Mouse (Mus musculus) right cerebral cortex, postnatal 10 days (tissue): ENCODE results near the gene Olfm1.

ENCODE experiments used
- DNase-seq, 2 experiments: peaks; one replicate each; pipeline ENCODE4 v3.0.0; 2021; ENCODE audit warnings: low spot score in 2 of 2

Olfm1 gene

DNA sequence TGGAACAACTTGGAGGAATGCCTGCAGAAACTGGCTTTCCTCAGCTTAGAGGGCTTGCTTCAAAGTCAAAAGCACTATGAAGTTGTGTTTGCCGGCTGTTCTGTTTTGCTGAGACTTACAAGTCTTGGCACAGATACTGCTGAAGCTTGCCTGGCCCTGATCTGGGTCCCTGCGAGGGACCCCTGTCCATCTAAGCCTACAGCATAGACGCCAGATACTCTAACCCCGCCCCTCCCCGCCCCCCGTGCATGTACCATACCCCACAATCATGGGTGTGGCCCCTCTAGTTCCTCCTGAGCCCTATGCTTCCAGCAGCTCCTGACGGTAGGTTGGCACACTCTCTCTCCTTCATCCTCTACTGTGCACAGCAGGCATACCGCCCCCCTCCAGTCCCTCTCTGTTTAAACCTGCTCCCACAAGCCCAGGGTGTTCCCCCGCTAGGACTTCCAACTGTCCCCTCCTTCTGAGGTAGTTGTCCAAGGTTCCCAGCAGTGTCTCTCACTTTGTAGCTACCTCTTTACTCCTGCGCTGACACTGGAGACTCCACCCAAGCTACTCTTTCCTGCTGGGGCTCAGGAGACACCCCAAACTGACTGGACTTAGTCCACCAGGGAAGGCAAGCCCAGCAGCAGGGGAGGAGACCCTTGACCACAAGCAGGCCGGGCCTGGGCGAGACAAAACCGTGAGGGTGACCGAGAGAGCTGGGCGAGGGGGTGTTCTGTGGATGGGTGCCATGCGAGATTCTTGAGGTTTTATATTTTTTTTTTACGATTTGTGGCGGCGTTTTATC is 12.1 kb downstream of the Olfm1 start:
- no peak for DNase-seq

DNA sequence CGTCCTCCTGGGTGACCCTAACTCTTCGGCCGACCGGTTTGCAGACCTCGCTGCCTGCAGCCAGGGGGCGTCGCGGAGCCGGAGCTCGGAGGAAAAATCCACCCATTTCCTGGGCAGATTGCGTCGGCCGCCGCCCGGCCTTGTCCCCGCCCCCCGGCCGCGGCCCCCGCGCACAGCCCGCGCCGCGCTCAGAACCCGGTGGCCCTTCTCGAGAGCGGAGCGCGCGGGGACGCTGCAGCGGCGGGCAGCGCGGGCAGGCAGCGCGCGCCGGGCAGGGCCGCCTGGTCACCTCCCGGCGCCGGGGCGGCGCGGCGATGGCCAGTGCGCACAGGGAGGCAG is 12.6 kb downstream of the Olfm1 start:
- peak; percentile 88 to 92 for DNase-seq

DNA sequence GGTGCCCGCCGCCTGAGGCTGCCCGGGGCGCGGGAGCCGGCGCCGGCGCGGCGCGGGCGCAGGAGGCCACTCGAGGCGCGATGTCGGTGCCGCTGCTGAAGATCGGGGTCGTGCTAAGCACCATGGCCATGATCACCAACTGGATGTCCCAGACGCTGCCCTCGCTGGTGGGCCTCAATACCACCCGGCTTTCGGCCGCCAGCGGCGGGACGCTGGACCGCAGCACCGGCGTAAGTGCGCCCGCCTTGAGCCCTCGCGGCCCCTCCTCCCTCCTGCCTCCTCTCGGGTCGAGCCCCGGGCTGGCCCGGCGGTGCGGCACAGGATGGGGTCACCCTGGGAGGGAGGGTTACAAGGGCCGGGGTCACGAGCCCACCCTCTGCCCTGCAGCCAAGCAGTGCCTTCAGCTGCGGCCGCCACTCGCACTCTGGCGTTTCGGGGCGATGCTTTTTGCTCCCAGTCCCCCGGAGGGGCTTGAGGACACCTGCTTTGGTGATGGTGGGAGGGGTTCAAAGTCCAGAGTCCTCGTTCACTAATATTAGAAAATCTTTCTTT is 13.2 kb downstream of the Olfm1 start:
- no peak for DNase-seq

DNA sequence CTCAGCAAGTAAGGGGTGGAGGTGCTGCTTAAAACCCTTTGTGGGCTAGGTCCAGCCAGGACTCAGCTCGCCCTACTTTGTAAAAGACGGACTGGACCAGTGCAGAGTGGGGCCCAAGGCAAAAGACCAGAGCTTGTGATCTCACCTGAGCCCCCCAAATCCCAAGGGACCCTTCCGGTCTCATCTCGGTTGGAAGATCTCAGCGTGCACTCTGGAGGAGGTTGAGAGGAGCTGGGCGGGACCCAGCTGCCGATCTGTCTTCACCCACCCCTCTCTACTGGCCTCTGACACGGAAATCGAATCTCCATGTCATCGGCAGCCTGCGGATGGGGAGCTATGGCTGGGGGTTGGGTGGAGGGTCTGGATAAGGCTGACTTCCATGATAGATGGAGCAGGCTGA is 13.7 kb downstream of the Olfm1 start:
- no peak for DNase-seq

DNA sequence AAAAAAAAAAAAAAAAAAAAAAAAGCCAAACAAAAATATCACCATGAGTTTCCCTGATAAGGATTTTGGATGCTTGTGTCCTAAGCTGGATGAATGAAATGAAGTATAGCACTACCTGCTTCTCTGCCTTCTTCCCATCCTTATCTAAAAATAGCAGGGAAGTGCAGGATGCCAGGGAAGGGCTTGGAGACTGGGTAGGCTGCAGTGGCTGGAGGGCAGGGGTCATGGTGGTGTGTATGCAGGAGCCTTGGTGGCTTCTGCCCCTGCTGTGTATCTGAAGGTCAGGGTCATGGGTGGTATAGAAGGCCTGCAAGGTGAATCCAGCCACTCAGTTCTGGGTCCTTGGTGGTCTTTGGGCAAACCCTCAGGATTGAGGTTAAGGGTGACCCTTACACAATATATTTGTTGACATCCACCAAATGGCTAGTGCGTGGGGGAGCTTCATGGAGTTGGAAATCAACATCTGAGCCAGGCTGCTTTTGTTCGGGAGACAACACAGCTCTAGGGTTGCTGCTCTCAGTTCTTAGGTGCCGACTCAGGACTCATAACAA is 14.5 kb downstream of the Olfm1 start:
- no peak for DNase-seq

DNA sequence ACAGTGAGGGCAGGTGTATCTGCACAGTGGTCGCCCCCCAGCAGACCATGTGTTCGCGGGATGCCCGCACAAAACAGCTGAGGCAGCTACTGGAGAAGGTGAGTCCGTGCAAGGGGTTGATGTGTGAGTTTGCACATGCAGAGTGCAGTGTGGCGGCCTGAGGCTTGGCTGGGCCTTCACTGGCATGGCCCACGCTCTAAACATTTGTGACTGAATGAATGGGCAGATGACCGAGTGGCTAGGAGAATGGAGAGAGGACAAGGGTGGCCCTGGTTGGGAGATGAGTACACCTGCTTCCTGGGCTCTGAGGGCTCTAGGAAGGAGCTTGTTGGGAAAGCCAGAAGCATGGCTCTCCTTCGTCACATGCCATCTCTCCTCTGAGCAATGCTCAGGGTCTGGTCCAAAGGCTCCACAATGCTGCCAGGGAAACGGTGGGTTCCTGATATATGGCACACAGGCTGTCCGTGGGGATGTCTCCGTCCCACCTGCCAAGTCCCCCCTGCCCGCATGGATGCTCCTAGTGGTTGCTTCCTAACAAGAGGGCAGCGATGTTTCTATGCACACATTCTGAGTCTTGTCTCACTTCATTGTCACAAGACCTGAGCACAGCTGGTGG is 15.4 kb downstream of the Olfm1 start:
- DNase-seq: no peak

DNA sequence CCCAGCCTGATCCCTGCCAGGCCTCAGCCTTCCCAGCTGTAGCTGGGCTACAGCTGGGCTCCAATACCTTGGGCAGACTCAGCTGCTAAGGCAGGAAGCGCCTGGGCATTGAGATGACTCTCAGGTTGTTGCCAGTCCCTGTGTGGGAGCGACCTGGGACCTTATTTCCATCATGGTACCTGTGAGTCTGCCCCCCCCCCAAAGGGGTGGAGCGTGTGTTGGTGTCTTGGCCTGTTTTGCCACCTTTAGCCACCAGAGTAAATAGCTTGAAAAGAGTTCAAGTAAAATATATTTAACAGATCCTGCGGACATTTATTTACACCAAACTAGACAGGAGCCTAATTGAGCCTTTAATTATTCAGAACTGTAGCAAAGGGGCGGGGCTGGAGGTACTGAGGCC is 16.4 kb downstream of the Olfm1 start:
- DNase-seq: no peak

DNA sequence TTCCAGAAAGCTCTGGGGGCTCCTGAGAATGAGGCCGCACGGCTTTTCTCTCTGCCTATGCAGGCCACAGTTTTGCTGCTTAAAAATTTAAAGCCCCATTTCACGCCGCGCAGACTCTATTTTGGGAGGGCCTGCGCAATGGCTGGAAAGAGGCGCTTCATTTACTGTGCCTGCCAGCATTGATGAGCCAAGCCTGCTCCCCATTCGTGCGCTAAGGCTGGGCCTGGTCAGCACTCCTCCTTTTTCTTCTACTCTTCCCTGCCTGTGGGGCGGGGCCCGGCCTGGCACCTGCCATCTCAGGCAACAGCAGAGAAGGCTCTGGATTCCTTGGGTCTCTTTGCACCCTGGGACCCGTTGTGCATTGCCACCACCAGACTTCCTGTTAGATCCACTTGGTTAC is 16.9 kb downstream of the Olfm1 start:
- no peak for DNase-seq

DNA sequence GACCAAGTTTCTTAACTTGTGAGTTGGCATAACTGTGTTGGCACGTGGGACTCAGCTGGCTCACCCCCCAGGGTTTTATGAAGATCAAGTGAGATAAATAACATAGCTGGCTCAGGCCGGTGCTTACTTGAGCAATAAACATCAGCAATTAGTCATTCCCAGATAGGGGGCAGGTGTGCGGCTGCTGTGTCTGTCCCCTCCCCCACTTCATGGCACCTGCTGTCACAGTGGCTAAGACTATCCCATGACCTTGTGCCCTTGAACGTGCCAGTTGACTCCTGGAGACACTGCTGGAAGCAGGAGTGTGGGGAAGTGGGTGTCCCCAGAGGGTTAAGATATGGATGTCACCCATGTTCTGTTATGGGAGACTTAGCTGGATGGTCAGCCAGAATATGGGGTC is 17.5 kb downstream of the Olfm1 start:
- no peak for DNase-seq

DNA sequence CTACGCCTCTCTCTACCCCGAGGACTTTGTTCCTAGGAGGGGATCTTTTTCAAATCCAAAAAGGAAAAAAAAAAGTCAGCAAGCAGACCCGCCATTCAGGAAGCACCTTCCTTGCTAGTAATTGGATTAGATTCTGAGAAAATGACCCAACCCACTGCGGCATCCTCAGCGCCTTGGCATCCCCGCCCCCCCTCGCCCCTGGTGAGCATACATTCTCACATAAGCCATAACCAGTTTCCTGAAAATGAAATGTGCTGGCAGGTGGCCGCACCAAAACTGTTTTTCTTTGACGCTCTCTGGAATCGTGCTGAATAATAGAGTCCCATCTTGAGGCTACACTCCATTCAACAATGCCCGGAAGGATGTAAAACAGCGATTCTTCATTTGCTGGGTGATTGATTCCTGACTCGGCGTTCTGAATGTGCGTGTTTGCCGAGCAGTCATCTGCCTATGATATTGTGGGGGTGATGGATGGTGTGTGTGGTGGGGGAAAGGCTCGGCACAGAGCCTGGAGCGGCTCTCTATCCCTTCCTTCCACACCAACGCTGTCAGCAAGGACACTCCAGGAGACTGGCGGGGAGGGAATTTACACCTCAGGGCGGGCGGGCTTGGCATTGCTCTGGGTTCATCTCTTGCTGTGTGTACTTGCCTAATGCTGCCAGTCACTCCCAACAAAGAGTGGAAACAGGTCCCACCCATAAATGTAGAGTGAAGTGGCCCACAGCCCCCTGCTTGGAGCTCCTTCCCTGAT is 18.9 kb downstream of the Olfm1 start:
- no peak for DNase-seq

DNA sequence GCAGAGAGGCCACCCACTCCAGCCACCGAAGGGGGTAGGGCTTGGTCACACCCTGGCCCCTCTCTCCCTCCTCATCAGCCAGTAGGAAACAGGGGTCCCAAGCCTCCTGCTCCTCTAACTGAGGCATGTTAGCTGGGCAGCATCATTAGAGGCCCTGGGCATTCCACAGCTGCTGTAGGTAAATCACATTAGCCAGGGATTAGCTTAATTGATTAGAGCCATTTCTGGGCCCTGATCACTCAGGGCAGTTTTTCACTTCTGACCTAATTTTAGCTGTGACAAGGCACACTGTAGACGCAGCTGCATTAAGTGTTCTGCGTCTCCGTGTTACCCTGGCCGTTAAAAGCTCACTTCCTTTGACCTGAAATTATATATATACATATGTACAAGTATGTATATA is 20.1 kb downstream of the Olfm1 start:
- no peak for DNase-seq

DNA sequence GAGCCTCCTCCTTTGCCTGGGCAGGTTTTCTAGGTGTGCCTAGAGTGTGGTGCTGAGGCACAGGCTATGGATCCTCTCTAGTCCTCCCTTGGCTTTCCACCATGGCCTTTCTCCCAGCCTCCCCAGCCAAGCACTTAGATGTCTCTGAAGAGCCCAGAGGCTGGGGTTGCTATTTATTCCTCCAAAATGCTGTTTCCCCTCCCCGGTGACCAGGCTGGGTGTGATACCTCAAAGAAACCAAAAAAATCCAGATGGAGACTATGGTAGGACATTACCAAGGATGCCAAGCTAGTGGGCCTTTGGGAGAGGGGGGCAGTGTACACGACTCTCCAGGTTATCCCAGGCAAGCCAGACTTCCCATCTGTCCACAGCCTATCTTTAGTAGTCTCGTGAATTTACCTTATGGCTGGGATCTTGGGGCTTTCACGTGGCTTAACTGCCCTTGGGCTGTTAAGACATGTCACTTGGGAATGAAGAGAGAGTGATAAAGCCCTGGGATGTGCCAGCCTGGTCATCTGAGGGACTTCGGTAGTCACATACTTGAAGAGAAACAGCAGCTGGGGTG is 23.5 kb downstream of the Olfm1 start:
- DNase-seq: no peak

DNA sequence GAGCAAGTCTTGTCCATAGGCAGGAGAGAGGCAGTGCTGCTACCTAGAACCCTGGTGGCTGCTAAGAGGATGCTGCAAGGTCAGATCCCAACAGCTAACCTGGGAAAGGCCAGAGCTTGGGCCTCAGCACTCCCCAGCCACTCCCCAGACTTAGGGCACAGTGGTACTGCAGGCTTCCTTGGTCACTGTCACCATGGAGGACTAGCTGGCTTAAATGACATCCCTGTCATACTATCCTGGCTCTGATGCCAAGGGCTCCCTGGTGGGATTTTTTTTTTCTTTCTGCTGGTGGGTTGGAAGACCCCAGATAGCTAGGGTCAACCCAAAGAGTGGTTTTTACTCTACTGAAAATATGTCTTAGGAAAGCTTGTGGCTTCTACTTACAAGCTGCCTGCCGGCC is 25.0 kb downstream of the Olfm1 start:
- DNase-seq: no peak

DNA sequence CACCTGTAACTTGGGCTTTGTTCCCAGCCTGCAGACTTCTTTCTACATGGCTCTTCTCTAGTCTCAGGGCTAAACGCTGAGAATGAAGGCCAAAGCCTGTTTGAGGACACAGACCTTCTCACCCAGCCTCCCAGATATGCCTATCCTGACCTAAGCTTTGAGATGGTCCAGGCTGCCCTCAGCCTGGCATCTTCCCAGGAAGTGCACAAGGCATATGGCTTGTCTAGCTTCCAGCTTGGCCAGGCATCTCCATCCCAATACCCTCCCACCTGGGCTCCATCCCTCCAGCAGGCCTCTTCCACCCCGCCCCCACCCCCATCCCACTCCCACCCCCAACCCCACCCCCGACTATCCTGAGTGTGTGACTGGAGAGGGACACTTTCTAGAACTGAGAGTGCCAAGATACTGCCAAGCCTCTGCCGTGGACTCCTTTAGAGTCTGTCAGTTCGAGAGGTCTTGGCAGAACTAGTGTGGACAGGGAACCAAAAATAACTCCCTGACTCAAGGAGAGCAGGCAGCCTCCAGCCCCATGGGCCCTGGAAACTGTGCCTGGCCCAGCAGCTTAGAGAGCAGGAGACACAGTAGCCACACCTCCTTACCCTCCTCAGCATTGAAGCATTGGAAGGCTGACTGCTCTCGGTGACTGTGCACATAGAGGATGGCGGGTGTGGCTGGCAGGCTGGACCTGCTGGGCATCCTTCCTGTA is 26.0 kb downstream of the Olfm1 start:
- no peak for DNase-seq

DNA sequence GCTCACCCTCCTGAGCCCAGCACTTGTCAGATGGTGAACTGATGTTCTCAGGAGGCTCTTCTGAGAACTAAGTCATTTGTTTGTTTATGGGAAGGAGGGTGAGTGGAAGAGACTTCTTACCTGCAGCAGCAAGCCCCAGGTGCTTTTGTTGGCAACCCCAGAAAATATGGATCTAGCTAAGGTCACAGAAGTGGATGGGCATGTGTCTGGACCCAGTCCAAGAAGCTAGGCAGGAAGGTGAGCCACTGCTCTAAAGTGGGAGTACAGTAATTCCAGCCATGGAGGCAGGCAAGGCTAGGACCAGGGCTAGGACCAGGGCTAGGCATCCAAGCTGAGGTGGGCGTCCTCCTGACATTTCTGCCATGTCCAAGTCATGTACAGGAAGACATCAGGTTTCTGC is 26.8 kb downstream of the Olfm1 start:
- no peak for DNase-seq

DNA sequence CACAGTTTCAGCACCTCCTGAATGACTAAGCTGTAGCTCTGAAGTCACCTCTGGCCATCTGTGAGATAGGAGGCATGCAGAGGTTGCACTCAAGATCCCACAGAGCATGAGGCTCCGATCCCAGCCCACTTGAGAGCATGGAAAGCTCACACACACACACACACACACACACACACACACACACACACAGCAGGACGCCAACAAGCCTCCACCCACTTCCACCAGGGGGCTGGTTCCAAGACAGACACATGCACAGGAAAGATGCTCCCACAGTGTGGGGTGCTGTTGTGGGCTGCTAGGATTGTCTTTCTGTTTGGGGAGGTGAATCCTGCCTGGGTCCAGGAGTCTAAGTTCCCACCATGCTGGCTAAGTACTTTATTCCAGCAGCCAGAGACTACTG is 29.0 kb downstream of the Olfm1 start:
- DNase-seq: peak in 1 of 2 experiments; percentile 32

DNA sequence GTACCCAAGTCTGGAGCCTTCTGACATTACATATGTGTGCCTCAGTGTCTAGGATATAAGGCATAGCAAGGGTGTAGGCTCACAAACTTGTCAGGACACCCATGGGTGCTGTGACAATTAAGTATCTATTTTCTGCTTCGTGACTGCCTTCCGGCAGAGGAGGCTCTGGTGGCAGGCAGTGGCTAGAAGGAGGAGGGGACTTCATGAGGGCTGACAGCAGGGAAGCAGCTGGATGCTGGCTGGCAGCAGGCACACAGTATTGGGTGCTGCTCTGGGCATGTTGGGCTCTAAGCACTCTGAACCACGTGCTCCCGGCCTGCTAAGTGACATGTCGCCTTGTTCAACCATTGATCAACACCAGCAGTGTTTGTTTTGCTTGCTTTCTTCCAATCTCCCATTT is 32.0 kb downstream of the Olfm1 start:
- peak in 1 of 2 experiments; percentile 60 for DNase-seq

DNA sequence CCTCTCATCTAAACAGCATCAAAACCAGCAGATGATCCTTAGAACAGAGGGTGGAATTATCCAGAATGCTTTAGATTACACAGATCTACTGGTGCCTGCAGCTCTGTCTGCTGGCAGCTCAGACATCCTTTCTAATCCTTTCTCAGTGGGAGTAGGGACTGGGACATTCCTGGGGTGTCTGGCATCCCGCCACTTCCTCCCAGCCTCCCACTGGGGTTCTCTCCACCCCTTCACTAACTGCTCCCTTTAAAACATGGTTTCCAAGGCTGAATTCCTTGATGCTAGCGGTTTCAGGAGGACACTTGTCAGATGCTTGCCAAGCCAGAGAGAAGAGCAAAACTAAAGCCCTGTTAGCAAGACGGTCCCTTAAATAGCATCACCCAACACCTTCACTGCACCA is 33.1 kb downstream of the Olfm1 start:
- DNase-seq: peak; percentile 83 to 87

DNA sequence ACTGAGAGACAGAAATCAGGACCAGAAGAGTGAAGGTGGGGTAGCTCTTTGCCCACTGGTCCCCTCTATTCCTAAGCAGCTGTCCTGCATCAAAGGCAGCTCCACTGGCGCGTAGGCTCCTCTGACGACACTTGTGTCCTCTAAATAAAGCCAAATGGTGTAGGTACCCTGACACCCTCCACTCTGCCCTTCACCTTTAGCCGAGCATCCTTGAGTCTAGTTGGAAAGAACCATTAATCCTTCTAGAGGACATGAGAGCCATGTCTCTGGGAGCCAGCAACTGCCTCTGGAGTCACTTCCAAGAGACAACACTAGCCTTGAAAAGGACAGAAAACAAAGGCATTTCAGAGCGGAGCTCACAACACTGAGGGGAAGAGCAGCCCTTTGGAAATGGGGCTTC is 34.2 kb downstream of the Olfm1 start:
- DNase-seq: no peak

DNA sequence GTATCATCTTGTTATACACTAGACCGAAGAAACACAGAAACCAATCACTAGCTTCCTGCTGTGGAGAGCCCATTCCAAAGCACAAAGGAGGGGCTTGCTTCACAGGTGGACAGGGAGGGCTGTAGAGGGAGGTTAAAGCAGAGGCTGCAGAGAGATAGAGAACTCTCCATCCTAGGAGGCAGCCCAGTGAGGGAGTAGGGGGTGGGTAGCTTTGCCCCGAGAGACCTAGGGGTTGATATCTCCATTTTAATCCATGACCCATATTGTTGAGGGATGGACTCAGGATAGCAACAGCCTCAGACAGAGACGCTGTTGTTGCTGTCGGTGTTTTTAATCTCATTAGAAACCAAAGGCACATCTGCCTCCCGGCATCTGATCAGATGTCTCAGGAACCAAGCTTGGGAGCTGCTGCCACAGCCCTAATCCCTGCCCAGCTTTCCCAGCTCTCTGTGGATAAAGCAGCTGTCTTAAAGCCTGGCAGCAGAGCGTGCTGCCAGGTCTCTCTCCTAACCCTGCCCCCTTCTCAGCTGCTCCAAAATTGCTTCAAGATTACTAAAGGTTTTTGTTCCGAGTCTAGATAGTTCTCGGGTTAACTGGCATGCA is 34.9 kb downstream of the Olfm1 start:
- DNase-seq: peak in 1 of 2 experiments; percentile 48

DNA sequence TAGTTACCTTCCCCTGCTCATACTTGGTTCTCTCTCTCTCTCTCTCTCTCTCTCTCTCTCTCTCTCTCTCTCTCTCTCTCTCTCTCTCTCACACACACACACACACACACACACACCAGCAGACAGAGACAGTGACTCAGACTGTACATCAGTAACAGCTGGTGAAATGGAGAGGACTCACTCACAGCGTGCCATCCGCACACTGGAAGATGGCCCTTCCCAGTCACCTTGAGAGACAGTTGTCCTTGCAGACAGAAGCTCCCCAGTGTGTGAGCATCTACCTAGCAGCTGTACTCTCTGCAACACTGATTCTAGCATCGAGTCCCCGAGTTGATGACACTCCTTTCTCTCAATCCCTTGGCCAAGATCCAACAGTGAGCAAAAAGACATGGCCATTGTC is 35.6 kb downstream of the Olfm1 start:
- no peak for DNase-seq
